Mouse (Mus musculus) ES-Bruce4 (cell line): ENCODE results near the gene Slc26a8. TPM values are rescaled to one million over a fixed set of nuclear protein-coding genes. Genes with fewer than 3 reads are reported as not detected.
A peak's percentile ranks its signal among the peaks of the same experiment; 100 is the strongest.

ENCODE experiments used
- H3K27ac ChIP-seq: 2 replicates; pipeline ENCODE4 v1.5.1; 2012; ENCODE audit warnings: low read length, inconsistent platforms; ENCODE audit not compliant: insufficient read depth
- H3K27me3 ChIP-seq: 2 replicates; pipeline ENCODE4 v1.6.1; 2012; ENCODE audit warnings: mild to moderate bottlenecking, low read length, inconsistent platforms; ENCODE audit not compliant: control insufficient read depth, poor library complexity, insufficient read depth, severe bottlenecking
- H3K36me3 ChIP-seq: 2 replicates; pipeline ENCODE4 v1.6.1; 2012; ENCODE audit warnings: inconsistent platforms, mild to moderate bottlenecking, low read length, moderate library complexity; ENCODE audit not compliant: control insufficient read depth, poor library complexity, insufficient read depth, severe bottlenecking
- H3K4me1 ChIP-seq: one replicate; pipeline ENCODE4 v1.8.1; 2011; ENCODE audit warnings: low read length; ENCODE audit not compliant: control insufficient read depth, insufficient read depth
- H3K4me3 ChIP-seq: 2 replicates; pipeline ENCODE4 v1.5.1; 2011; ENCODE audit warnings: low read depth, mild to moderate bottlenecking, low read length
- H3K9ac ChIP-seq: 2 replicates; pipeline ENCODE4 v1.6.1; 2012; ENCODE audit warnings: low read depth, mild to moderate bottlenecking, inconsistent platforms; ENCODE audit not compliant: poor library complexity, severe bottlenecking
- H3K9me3 ChIP-seq: replicated peaks from 2 replicates; pipeline ENCODE4 v1.6.1; 2012; ENCODE audit warnings: mild to moderate bottlenecking, low read length, inconsistent platforms; ENCODE audit not compliant: control insufficient read depth, poor library complexity, insufficient read depth, severe bottlenecking
- CTCF ChIP-seq: IDR thresholded peaks from one replicate; pipeline ENCODE4 v1.8.1; 2011; ENCODE audit warnings: low read depth, low read length
- EP300 ChIP-seq: IDR thresholded peaks from 2 replicates; pipeline ENCODE4 v1.6.1; 2011; ENCODE audit warnings: low read depth, low read length; ENCODE audit not compliant: insufficient read depth
- POLR2A ChIP-seq: IDR thresholded peaks from one replicate; pipeline ENCODE4 v1.8.1; 2011; ENCODE audit warnings: low read length; ENCODE audit not compliant: insufficient read depth
- polyA plus RNA-seq: library from polyadenylated mRNA; stranded (reverse); fragments of >200 nt; gene quantifications from 2 replicates; pipeline ENCODE4 v1.2.4, GENCODE M21; 2011; ENCODE audit warnings: low read depth; ENCODE audit not compliant: missing spikeins, insufficient read depth, insufficient read length

Gene Slc26a8
- polyA plus RNA-seq, 1 experiment, result 2.3 TPM

GRCm38 (mm10) chr17:28612603-28613002, 77.4 kb downstream of the Slc26a8 start:
- no peak overlapping the region for H3K9ac ChIP-seq
- H3K4me1 ChIP-seq, result no peaks in the 10 kb centered on the region
- H3K36me3 ChIP-seq, result peaks cover 22% of the 10 kb centered on the region
- no peak overlapping the region for H3K4me3 ChIP-seq
- no peaks in the 10 kb centered on the region for H3K9me3 ChIP-seq
- H3K27me3 ChIP-seq, result no peaks in the 10 kb centered on the region
- no peak overlapping the region; the same call in 1 of the 2 replicates for H3K27ac ChIP-seq
- TF ChIP-seq CTCF, result no peak
- no peak for TF ChIP-seq POLR2A
- TF ChIP-seq EP300, result no peak

GRCm38 (mm10) chr17:28609543-28609942, 80.5 kb downstream of the Slc26a8 start:
- Histone ChIP-seq H3K36me3 (peaks cover 39% of the 10 kb centered on the region), H3K9me3 (no peaks in the 10 kb centered on the region), H3K9ac (no peak overlapping the region), H3K4me3 (no peak overlapping the region), H3K27ac (no peak overlapping the region), H3K27me3 (no peaks in the 10 kb centered on the region), H3K4me1 (no peaks in the 10 kb centered on the region)
- no peak for TF ChIP-seq EP300
- TF ChIP-seq CTCF, result no peak
- no peak for TF ChIP-seq POLR2A

- peaks cover 81% of the 10 kb centered on the region for H3K36me3 ChIP-seq
- H3K4me3 ChIP-seq, result no peak overlapping the region
- TF ChIP-seq CTCF (no peak), POLR2A (no peak), EP300 (no peak)
These were observed 88.3 kb downstream of the Slc26a8 start for GRCm38 (mm10) chr17:28601557-28602250.

GRCm38 (mm10) chr17:28600780-28601179, 89.3 kb downstream of the Slc26a8 start:
- H3K27me3 ChIP-seq, result no peaks in the 10 kb centered on the region
- TF ChIP-seq CTCF, result no peak
- TF ChIP-seq EP300, result no peak
- TF ChIP-seq POLR2A, result no peak
- H3K36me3 ChIP-seq, result peaks cover 79% of the 10 kb centered on the region
- H3K4me3 ChIP-seq, result no peak overlapping the region
- no peak overlapping the region for H3K9ac ChIP-seq
- no peak overlapping the region for H3K27ac ChIP-seq
- H3K4me1 ChIP-seq, result no peaks in the 10 kb centered on the region
- no peaks in the 10 kb centered on the region for H3K9me3 ChIP-seq

More at GRCm38 (mm10) chr17:28601557-28602250, 88.3 kb downstream of the Slc26a8 start:
- Histone ChIP-seq H3K4me1 (no peaks in the 10 kb centered on the region), H3K27me3 (no peaks in the 10 kb centered on the region), H3K9me3 (no peaks in the 10 kb centered on the region), H3K27ac (no peak overlapping the region), H3K9ac (no peak overlapping the region)

GRCm38 (mm10) chr17:28593965-28594364, 96.1 kb downstream of the Slc26a8 start:
- Histone ChIP-seq H3K9me3 (no peaks in the 10 kb centered on the region), H3K4me3 (no peak overlapping the region), H3K36me3 (peaks cover 53% of the 10 kb centered on the region), H3K4me1 (peaks cover 18% of the 10 kb centered on the region), H3K27me3 (no peaks in the 10 kb centered on the region), H3K9ac (no peak overlapping the region), H3K27ac (peak overlapping the region; percentile 87)
- TF ChIP-seq POLR2A (no peak), EP300 (peak; percentile 86), CTCF (no peak)

- Histone ChIP-seq H3K9me3 (no peaks in the 10 kb centered on the region), H3K4me3 (no peak overlapping the region), H3K27me3 (no peaks in the 10 kb centered on the region), H3K4me1 (peaks cover 18% of the 10 kb centered on the region), H3K9ac (no peak overlapping the region), H3K27ac (peak overlapping the region; percentile 87), H3K36me3 (peaks cover 50% of the 10 kb centered on the region)
- TF ChIP-seq POLR2A (no peak), CTCF (peak; percentile 90), EP300 (no peak)
These were observed 97.0 kb downstream of the Slc26a8 start for GRCm38 (mm10) chr17:28592998-28593397.
